Mouse (Mus musculus) testis, adult 2 months (tissue): ENCODE data around the gene Fam192a.

Experiments used
- CTCF ChIP-seq: fragments of 200-500 bp; IDR thresholded peaks from 2 replicates; pipeline ENCODE4 v1.5.1; 2012; ENCODE audit warnings: low read depth, mild to moderate bottlenecking, inconsistent platforms, low read length, moderate library complexity; ENCODE audit not compliant: control insufficient read depth, insufficient read depth, insufficient replicate concordance
- POLR2A ChIP-seq: fragments of 200-500 bp; IDR thresholded peaks from 2 replicates; pipeline ENCODE4 v1.6.1; 2012; ENCODE audit warnings: low read depth, mild to moderate bottlenecking, inconsistent platforms, low read length, moderate library complexity; ENCODE audit not compliant: control insufficient read depth

DNA sequence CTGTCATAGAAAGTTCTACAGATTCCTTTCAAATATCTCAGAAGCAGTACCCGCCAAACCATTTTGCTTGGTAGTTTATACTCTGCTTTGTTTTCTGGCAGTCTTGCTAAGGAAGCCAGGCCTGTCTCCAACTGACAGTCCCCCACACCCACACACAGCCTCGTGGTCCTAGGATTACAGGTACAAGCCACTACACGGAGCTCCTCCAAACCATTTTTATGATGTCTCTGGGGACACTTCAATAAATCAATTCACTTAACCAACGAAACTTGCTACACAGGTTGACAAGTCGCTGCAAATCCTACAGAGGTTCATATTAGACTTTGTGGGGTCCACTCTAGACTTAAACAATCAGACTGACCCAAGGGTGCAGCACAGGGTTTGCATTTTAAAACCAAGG is 1.3 kb downstream of the Fam192a start:
- TF ChIP-seq CTCF: no peak
- no peak for TF ChIP-seq POLR2A
